Mouse (Mus musculus) embryonic fibroblast, embryonic 13.5 days (primary cell): ENCODE data around the gene Grn.
"Not testable (repeated sequence)": the region's sequence is repeated elsewhere in the genome, so short reads cannot be mapped to it uniquely, and the experiment has no call there.

Experiments
- CTCF ChIP-seq: IDR thresholded peaks from 2 replicates; pipeline ENCODE4 v1.5.1; 2011; ENCODE audit warnings: mild to moderate bottlenecking, control low read depth, low read length, moderate library complexity, borderline replicate concordance; ENCODE audit not compliant: insufficient read depth
- POLR2A ChIP-seq: IDR thresholded peaks from 2 replicates; pipeline ENCODE4 v1.6.1; 2011; ENCODE audit warnings: low read depth, mild to moderate bottlenecking, control low read depth, low read length, moderate library complexity

DNA sequence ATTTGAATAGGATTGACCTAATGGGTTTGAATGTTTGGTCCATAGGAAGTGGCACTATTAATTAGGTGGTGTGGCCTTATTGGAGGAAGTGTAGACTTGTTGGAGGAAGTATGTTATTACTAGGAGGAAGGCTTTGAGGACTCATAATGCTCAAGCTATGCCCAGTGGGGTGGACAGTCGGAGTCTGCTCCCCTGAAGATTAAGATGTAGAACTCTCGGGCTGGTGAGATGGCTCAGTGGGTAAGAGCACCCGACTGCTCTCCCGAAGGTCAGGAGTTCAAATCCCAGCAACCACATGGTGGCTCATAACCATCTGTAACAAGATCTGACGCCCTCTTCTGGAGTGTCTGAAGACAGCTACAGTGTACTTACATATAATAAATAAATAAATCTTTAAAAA is 40.7 kb upstream of the Grn start:
- not testable (repeated sequence) for TF ChIP-seq CTCF, POLR2A
